In the genomic region with DNA sequence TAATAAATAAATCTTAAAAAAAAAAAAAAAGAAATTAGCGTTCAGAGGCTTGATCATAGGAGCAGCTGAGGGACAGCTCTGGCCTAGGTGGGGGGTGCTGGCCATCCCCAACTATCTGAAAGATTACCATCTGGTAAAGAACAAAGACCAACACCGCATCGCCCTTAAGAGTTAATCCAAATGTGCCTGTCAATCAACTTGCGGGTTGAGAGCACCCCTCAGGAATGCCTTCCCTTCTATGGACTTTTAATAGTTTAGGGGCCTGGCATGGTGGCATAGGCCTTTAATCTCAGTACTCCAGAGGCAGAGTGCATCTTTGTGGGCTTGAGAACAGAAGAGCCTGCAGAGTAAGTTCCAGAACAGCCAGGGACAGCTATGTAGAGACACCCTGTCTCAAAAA, we compare ENCODE assay signal across 13 mouse cellular contexts.
"Had no signal": no experiment of that assay in that cellular context is flagged by ENCODE, and none has a peak within 500 bp of the region (broad histone marks: within the 10 kb centered on the region; RNA-seq: fewer than 3 reads in every experiment).

No protein-coding gene starts in this region.

- H3K4me3 ChIP-seq: midbrain, embryonic 10.5 days; midbrain, embryonic 12.5 days; neural tube, embryonic 12.5 days; stomach, embryonic 15.5 days had no signal

- H3K36me3 ChIP-seq: stomach, embryonic 15.5 days had no signal

- H3K4me2 ChIP-seq: lung, embryonic 14.5 days; midbrain, embryonic 12.5 days; neural tube, embryonic 12.5 days; stomach, embryonic 15.5 days had no signal

- DNase-seq: lung, adult 18-20 months; lung, embryonic 14.5 days; lung, postnatal 10 days; lung, postnatal 4 days; midbrain, embryonic 14.5 days; right cerebral cortex, postnatal 14 days; thymus, adult 2 months; thymus, postnatal 25 days; thymus, postnatal 4 days had no signal

- H3K27me3 ChIP-seq: midbrain, embryonic 12.5 days; neural tube, embryonic 12.5 days; stomach, embryonic 15.5 days had no signal
